Mouse (Mus musculus): ENCODE measurements at regions not wholly inside any gene's neighbourhood (a gene's known extent, or its start where the extent isn't known, plus 50 kb on each side); places are given as distances from the start of the nearest gene placed in this dataset.

GRCm38 (mm10) chrX:58620403-58620802 lies 288.8 kb upstream of the 4930550L24Rik start:
- TF ChIP-seq POLR2A (IDR thresholded peaks at IDR 0.05; ENCODE audit: extremely low read depth, insufficient read depth, low read length): no peak
- no peak for TF ChIP-seq CTCF (IDR thresholded peaks at IDR 0.05; ENCODE audit: low read depth, low read length)
- DNase-seq (ENCODE audit: extremely low read depth, low read depth, low spot score): peak; percentile 8
- Histone ChIP-seq H3K4me1 (ENCODE audit: control insufficient read depth, insufficient read depth, low read length) (peaks cover 1% of the 10 kb centered on the region; the same call in 1 of the 2 replicates), H3K27ac (replicated peaks; ENCODE audit: insufficient read depth, low read depth, low read length) (no peak overlapping the region), H3K9ac (ENCODE audit: low read depth, low read length) (no peak overlapping the region), H3K79me2 (ENCODE audit: control insufficient read depth, insufficient read depth, low read length) (no peaks in the 10 kb centered on the region), H3K27me3 (ENCODE audit: control insufficient read depth, insufficient read depth, low read length) (no peaks in the 10 kb centered on the region), H3K4me3 (ENCODE audit: insufficient read depth, low read depth, low read length) (no peak overlapping the region), H3K36me3 (ENCODE audit: control insufficient read depth, insufficient read depth, low read length) (no peaks in the 10 kb centered on the region)
- WGBS: 56% methylated on average over 2 of the region's 2 CpGs

Data from liver, adult 2 months (tissue).